Mouse (Mus musculus) midbrain, embryonic 14.5 days (tissue): ENCODE measurements at regions not wholly inside any gene's neighbourhood (a gene's known extent, or its start where the extent isn't known, plus 50 kb on each side); places are given as distances from the start of the nearest gene placed in this dataset.

ENCODE experiments used
- ATAC-seq: fragments of 200-750 bp; cut with Nextera tagmentation; 2 replicates; pipeline ENCODE4 v1.8.0; 2017; ENCODE audit warnings: moderate number of reproducible peaks, moderate library complexity; ENCODE audit not compliant: low FRiP score, low TSS enrichment
- DNase-seq: peaks from one replicate; pipeline ENCODE4 v3.0.0-alpha.2; 2015
- H3K27ac ChIP-seq: fragments of 300-500 bp; sonication (generic); replicated peaks from 2 replicates; pipeline ENCODE4 v1.5.1; 2014; ENCODE audit warnings: mild to moderate bottlenecking, low read depth, low read length, moderate library complexity
- H3K27me3 ChIP-seq: fragments of 300-500 bp; sonication (generic); 2 replicates; pipeline ENCODE4 v1.6.1; 2014; ENCODE audit warnings: low read length, control low read depth, mixed read lengths; ENCODE audit not compliant: control insufficient read depth, insufficient read depth
- H3K36me3 ChIP-seq: fragments of 300-500 bp; sonication (generic); 2 replicates; pipeline ENCODE4 v1.6.1; 2014; ENCODE audit warnings: low read length, control low read depth; ENCODE audit not compliant: control insufficient read depth, insufficient read depth
- H3K4me1 ChIP-seq: fragments of 300-500 bp; sonication (generic); 2 replicates; pipeline ENCODE4 v1.6.1; 2014; ENCODE audit warnings: mild to moderate bottlenecking, antibody characterized with exemption, low read length, control low read depth; ENCODE audit not compliant: control insufficient read depth, insufficient read depth
- H3K4me2 ChIP-seq: fragments of 300-500 bp; sonication (generic); 2 replicates; pipeline ENCODE4 v1.6.1; 2014; ENCODE audit warnings: mild to moderate bottlenecking, low read length, moderate library complexity
- H3K4me3 ChIP-seq: fragments of 300-500 bp; sonication (generic); replicated peaks from 2 replicates; pipeline ENCODE4 v1.5.1; 2014; ENCODE audit warnings: low read depth, low read length
- H3K9ac ChIP-seq: fragments of 300-500 bp; sonication (generic); replicated peaks from 2 replicates; pipeline ENCODE4 v1.6.1; 2014; ENCODE audit warnings: mild to moderate bottlenecking, low read length, moderate library complexity
- H3K9me3 ChIP-seq: fragments of 300-500 bp; sonication (generic); 2 replicates; pipeline ENCODE4 v1.6.1; 2016; ENCODE audit warnings: low read length, control low read depth, mixed read lengths; ENCODE audit not compliant: control insufficient read depth
- WGBS: fragments of 180-500 bp; shearing (Covaris S2); extraction: QIAGEN DNeasy Blood & Tissue Kit; methylation state at CpG from one replicate; pipeline ENCODE4 v1.1.7; 2014; 5-methylcytosine and 5-hydroxymethylcytosine counted together

GRCm38 (mm10) chr2:74426746-74427145, 152.5 kb downstream of the Lnpk start:
- WGBS, result 7% methylated on average over 15 of the region's 15 CpGs
- H3K4me1 ChIP-seq, result peaks cover 7% of the 10 kb centered on the region
- DNase-seq, result peak; percentile 86

GRCm38 (mm10) chr2:74424726-74425125, 154.5 kb downstream of the Lnpk start:
- Histone ChIP-seq H3K36me3 (no peaks in the 10 kb centered on the region), H3K4me3 (no peak overlapping the region), H3K9ac (no peak overlapping the region), H3K9me3 (no peaks in the 10 kb centered on the region), H3K27me3 (no peaks in the 10 kb centered on the region), H3K4me2 (no peak overlapping the region), H3K4me1 (peaks cover 7% of the 10 kb centered on the region), H3K27ac (no peak overlapping the region)
- WGBS, result 93% methylated on average over 3 of the region's 3 CpGs
- no peak for ATAC-seq
- DNase-seq, result no peak

More at GRCm38 (mm10) chr2:74426746-74427145, 152.5 kb downstream of the Lnpk start:
- Histone ChIP-seq H3K9ac (peak overlapping the region; percentile 40; the same call in 1 of the 2 replicates), H3K4me3 (peak overlapping the region; percentile 19), H3K27me3 (no peaks in the 10 kb centered on the region), H3K36me3 (no peaks in the 10 kb centered on the region), H3K9me3 (no peaks in the 10 kb centered on the region), H3K27ac (peak overlapping the region; percentile 81), H3K4me2 (peak overlapping the region; percentile 54)
- ATAC-seq, result peak; percentile 88

GRCm38 (mm10) chr2:74416097-74416496, 163.1 kb downstream of the Lnpk start:
- H3K27me3 ChIP-seq, result no peaks in the 10 kb centered on the region
- H3K36me3 ChIP-seq, result no peaks in the 10 kb centered on the region
- DNase-seq, result no peak
- no peaks in the 10 kb centered on the region; the same call in 1 of the 2 replicates for H3K9me3 ChIP-seq
- H3K4me1 ChIP-seq, result 0 out of 2 replicates have a peak, but pooled peaks cover 3% of the 10 kb centered on the region
- no peak for ATAC-seq
- H3K4me3 ChIP-seq, result no peak overlapping the region
- WGBS, result 24% methylated on average over 4 of the region's 4 CpGs
- H3K9ac ChIP-seq, result no peak overlapping the region
- no peak overlapping the region for H3K4me2 ChIP-seq
- H3K27ac ChIP-seq, result no peak overlapping the region

- Histone ChIP-seq H3K4me3 (no peak overlapping the region), H3K36me3 (no peaks in the 10 kb centered on the region), H3K4me1 (0 out of 2 replicates have a peak, but pooled peaks cover 3% of the 10 kb centered on the region), H3K9ac (no peak overlapping the region), H3K9me3 (no peaks in the 10 kb centered on the region; the same call in 1 of the 2 replicates), H3K27ac (no peak overlapping the region), H3K4me2 (no peak overlapping the region), H3K27me3 (no peaks in the 10 kb centered on the region)
- ATAC-seq (no peak), DNase-seq (no peak)
- 94% methylated on average over 13 of the region's 13 CpGs for WGBS
These were observed 164.5 kb downstream of the Lnpk start for GRCm38 (mm10) chr2:74414721-74415120.

GRCm38 (mm10) chr2:74409856-74410404, 169.3 kb downstream of the Lnpk start:
- Histone ChIP-seq H3K4me3 (no peak overlapping the region), H3K9ac (no peak overlapping the region), H3K36me3 (no peaks in the 10 kb centered on the region), H3K27ac (no peak overlapping the region), H3K27me3 (no peaks in the 10 kb centered on the region), H3K4me2 (no peak overlapping the region), H3K9me3 (no peaks in the 10 kb centered on the region; the same call in 1 of the 2 replicates), H3K4me1 (peaks cover 2% of the 10 kb centered on the region; the same call in 1 of the 2 replicates)
- WGBS, result 87% methylated on average over 4 of the region's 4 CpGs
- DNase-seq (no peak), ATAC-seq (no peak)

GRCm38 (mm10) chr2:74404493-74404892, 174.7 kb downstream of the Lnpk start:
- Histone ChIP-seq H3K36me3 (no peaks in the 10 kb centered on the region), H3K27ac (no peak overlapping the region; the same call in 1 of the 2 replicates), H3K4me2 (no peak overlapping the region), H3K4me3 (no peak overlapping the region), H3K9ac (no peak overlapping the region), H3K4me1 (peaks cover 8% of the 10 kb centered on the region), H3K9me3 (no peaks in the 10 kb centered on the region), H3K27me3 (no peaks in the 10 kb centered on the region)
- ATAC-seq, result no peak
- DNase-seq, result peak; percentile 64
- 53% methylated on average over 3 of the region's 3 CpGs for WGBS

- Histone ChIP-seq H3K4me1 (no peaks in the 10 kb centered on the region), H3K36me3 (no peaks in the 10 kb centered on the region), H3K27me3 (no peaks in the 10 kb centered on the region), H3K9me3 (no peaks in the 10 kb centered on the region), H3K9ac (no peak overlapping the region), H3K4me2 (no peak overlapping the region), H3K27ac (no peak overlapping the region), H3K4me3 (no peak overlapping the region)
- 94% methylated on average over 4 of the region's 4 CpGs for WGBS
- no peak for DNase-seq
- ATAC-seq, result no peak
These were observed 188.2 kb downstream of the Lnpk start for GRCm38 (mm10) chr2:74391064-74391463.

- no peaks in the 10 kb centered on the region for H3K36me3 ChIP-seq
- no peak overlapping the region for H3K27ac ChIP-seq
- H3K4me3 ChIP-seq, result no peak overlapping the region
- no peaks in the 10 kb centered on the region for H3K4me1 ChIP-seq
- no peak overlapping the region for H3K9ac ChIP-seq
- WGBS, result 81% methylated on average over 5 of the region's 5 CpGs
- no peaks in the 10 kb centered on the region for H3K9me3 ChIP-seq
- DNase-seq, result no peak
- no peak overlapping the region for H3K4me2 ChIP-seq
- H3K27me3 ChIP-seq, result no peaks in the 10 kb centered on the region
- ATAC-seq, result no peak
These were observed 191.2 kb downstream of the Lnpk start for GRCm38 (mm10) chr2:74388078-74388477.

GRCm38 (mm10) chr2:74384918-74385317, 194.3 kb downstream of the Lnpk start:
- H3K4me1 ChIP-seq, result no peaks in the 10 kb centered on the region
- no peaks in the 10 kb centered on the region for H3K27me3 ChIP-seq
- no peak overlapping the region for H3K9ac ChIP-seq
- H3K4me3 ChIP-seq, result no peak overlapping the region
- ATAC-seq, result no peak
- H3K36me3 ChIP-seq, result no peaks in the 10 kb centered on the region
- DNase-seq, result no peak
- no peaks in the 10 kb centered on the region for H3K9me3 ChIP-seq
- 89% methylated on average over 1 of the region's 1 CpGs for WGBS
- no peak overlapping the region for H3K27ac ChIP-seq
- H3K4me2 ChIP-seq, result no peak overlapping the region
